Mouse (Mus musculus): ENCODE measurements around the gene Fam124a.

- TF ChIP-seq CTCF (IDR thresholded peaks at IDR 0.05; ENCODE audit: control insufficient read depth, insufficient read depth, insufficient replicate concordance, low read depth, low read length) (no peak), POLR2A (IDR thresholded peaks at IDR 0.05; ENCODE audit: control insufficient read depth, low read depth, low read length) (no peak)
Measured at GRCm38 (mm10) chr14:62530951-62531350, 24.6 kb upstream of the Fam124a start.

Data from testis, adult 2 months (tissue).